Mouse (Mus musculus): ENCODE results near the gene Cdk2ap2. TPM values are rescaled to one million over a fixed set of nuclear protein-coding genes. Genes with fewer than 3 reads are reported as not detected.

The Cdk2ap2 gene
- polyA plus RNA-seq, 2 experiments, result 52.5 to 101 TPM

GRCm38 (mm10) chr19:4142416-4143173 lies 45.6 kb downstream of the Cdk2ap2 start:
- 74% methylated on average over 18 of the region's 18 CpGs for WGBS (ENCODE audit: insufficient replicate concordance)
- Histone ChIP-seq H3K4me3 (ENCODE audit: insufficient read depth in 1 of 2, low read depth in 2 of 2, low read length in 2 of 2) (no peak overlapping the region), H3K36me3 (replicated peaks; ENCODE audit: control insufficient read depth, insufficient read depth, low read depth) (no peaks in the 10 kb centered on the region), H3K4me1 (replicated peaks; ENCODE audit: control insufficient read depth in 2 of 2, insufficient read depth in 2 of 2, low read length in 1 of 2) (0 out of 4 replicates have a peak, but pooled peaks cover 0 to under 1% of the 10 kb centered on the region in 2 experiments), H3K9me3 (ENCODE audit: control insufficient read depth, low read length) (no peaks in the 10 kb centered on the region), H3K9ac (replicated peaks) (no peak overlapping the region), H3K27me3 (ENCODE audit: control insufficient read depth, insufficient read depth, low read length) (no peaks in the 10 kb centered on the region; the same call in 1 of the 2 replicates), H3K27ac (no peak overlapping the region), H3K4me2 (ENCODE audit: low read depth) (no peak overlapping the region)
- ATAC-seq (ENCODE audit: insufficient read depth), result no peak
- DNase-seq (ENCODE audit: low read depth in 3 of 3, low spot score in 3 of 3), result no peak
- TF ChIP-seq EP300 (IDR thresholded peaks at IDR 0.05; ENCODE audit: low read depth) (no peak), CTCF (IDR thresholded peaks at IDR 0.05; ENCODE audit: low read depth) (no peak)

- Histone ChIP-seq H3K36me3 (replicated peaks; ENCODE audit: control insufficient read depth, insufficient read depth, low read depth) (no peaks in the 10 kb centered on the region), H3K9ac (replicated peaks) (no peak within 1 kb of the TSS), H3K4me2 (ENCODE audit: low read depth) (no peak within 1 kb of the TSS), H3K27ac (no peak within 1 kb of the TSS), H3K9me3 (ENCODE audit: control insufficient read depth, low read length) (no peaks in the 10 kb centered on the region), H3K27me3 (ENCODE audit: control insufficient read depth, insufficient read depth, low read length) (no peaks in the 10 kb centered on the region), H3K4me3 (ENCODE audit: insufficient read depth in 1 of 2, low read depth in 2 of 2, low read length in 2 of 2) (no peak within 1 kb of the TSS), H3K4me1 (replicated peaks; ENCODE audit: control insufficient read depth in 2 of 2, insufficient read depth in 2 of 2, low read length in 1 of 2) (peaks cover 4 to 7% of the 10 kb centered on the region in 2 experiments; a peak in 3 of 4 replicates)
- WGBS (ENCODE audit: insufficient replicate concordance), result 54% methylated on average over 7 of the region's 7 CpGs
- TF ChIP-seq EP300 (IDR thresholded peaks at IDR 0.05; ENCODE audit: low read depth) (no peak), CTCF (IDR thresholded peaks at IDR 0.05; ENCODE audit: low read depth) (no peak)
- ATAC-seq (ENCODE audit: insufficient read depth) (no peak), DNase-seq (ENCODE audit: low read depth in 3 of 3, low spot score in 3 of 3) (no peak)
Measured at GRCm38 (mm10) chr19:4143759-4144268, 46.8 kb downstream of the Cdk2ap2 start, which contains the start of gene Cabp4. TSS of gene Cabp4 (minus strand) at chr19:4144033.

- no peaks in the 10 kb centered on the region for H3K27me3 ChIP-seq (ENCODE audit: control insufficient read depth, insufficient read depth, low read length)
- H3K4me1 ChIP-seq (replicated peaks; ENCODE audit: control insufficient read depth in 2 of 2, insufficient read depth in 2 of 2, low read length in 1 of 2), result peaks cover 4 to 12% of the 10 kb centered on the region in 2 experiments
- H3K9ac ChIP-seq (replicated peaks), result no peak overlapping the region
- TF ChIP-seq EP300 (IDR thresholded peaks at IDR 0.05; ENCODE audit: low read depth) (no peak), CTCF (IDR thresholded peaks at IDR 0.05; ENCODE audit: low read depth) (no peak)
- no peak for ATAC-seq (ENCODE audit: insufficient read depth)
- no peaks in the 10 kb centered on the region for H3K9me3 ChIP-seq (ENCODE audit: control insufficient read depth, low read length)
- no peak overlapping the region for H3K27ac ChIP-seq
- H3K4me3 ChIP-seq (ENCODE audit: insufficient read depth in 1 of 2, low read depth in 2 of 2, low read length in 2 of 2), result no peak overlapping the region
- no peak overlapping the region for H3K4me2 ChIP-seq (ENCODE audit: low read depth)
- H3K36me3 ChIP-seq (replicated peaks; ENCODE audit: control insufficient read depth, insufficient read depth, low read depth), result no peaks in the 10 kb centered on the region
- WGBS (ENCODE audit: insufficient replicate concordance), result 65% methylated on average over 16 of the region's 16 CpGs
- no peak for DNase-seq (ENCODE audit: low read depth in 3 of 3, low spot score in 3 of 3)
Measured at GRCm38 (mm10) chr19:4144550-4145498, 47.8 kb downstream of the Cdk2ap2 start.

- H3K9ac ChIP-seq (replicated peaks), result no peak overlapping the region
- H3K4me2 ChIP-seq (ENCODE audit: low read depth), result no peak overlapping the region
- peaks cover 4 to 12% of the 10 kb centered on the region in 2 experiments for H3K4me1 ChIP-seq (replicated peaks; ENCODE audit: control insufficient read depth in 2 of 2, insufficient read depth in 2 of 2, low read length in 1 of 2)
- no peaks in the 10 kb centered on the region for H3K9me3 ChIP-seq (ENCODE audit: control insufficient read depth, low read length)
- no peak overlapping the region for H3K4me3 ChIP-seq (ENCODE audit: insufficient read depth in 1 of 2, low read depth in 2 of 2, low read length in 2 of 2)
- TF ChIP-seq CTCF (IDR thresholded peaks at IDR 0.05; ENCODE audit: low read depth) (no peak), EP300 (IDR thresholded peaks at IDR 0.05; ENCODE audit: low read depth) (no peak)
- WGBS (ENCODE audit: insufficient replicate concordance), result 81% methylated on average over 5 of the region's 5 CpGs
- 0 out of 2 replicates have a peak, but pooled peaks cover 2% of the 10 kb centered on the region for H3K36me3 ChIP-seq (replicated peaks; ENCODE audit: control insufficient read depth, insufficient read depth, low read depth)
- DNase-seq (ENCODE audit: low read depth in 3 of 3, low spot score in 3 of 3) (no peak), ATAC-seq (ENCODE audit: insufficient read depth) (no peak)
- H3K27ac ChIP-seq, result no peak overlapping the region
- no peaks in the 10 kb centered on the region for H3K27me3 ChIP-seq (ENCODE audit: control insufficient read depth, insufficient read depth, low read length)
Measured at GRCm38 (mm10) chr19:4145936-4146335, 49.0 kb downstream of the Cdk2ap2 start.

All from liver, embryonic 14.5 days (tissue).